Mouse (Mus musculus): ENCODE data around the gene Mxd3.

Mxd3 gene

GRCm38 (mm10) chr13:55329683-55330566 is at the start of gene Mxd3:
Gene Mxd3 (minus strand): TSS chr13:55329823.
- DNase-seq (ENCODE audit: extremely low read depth, insufficient read length, low spot score): peak; percentile 94

DNA sequence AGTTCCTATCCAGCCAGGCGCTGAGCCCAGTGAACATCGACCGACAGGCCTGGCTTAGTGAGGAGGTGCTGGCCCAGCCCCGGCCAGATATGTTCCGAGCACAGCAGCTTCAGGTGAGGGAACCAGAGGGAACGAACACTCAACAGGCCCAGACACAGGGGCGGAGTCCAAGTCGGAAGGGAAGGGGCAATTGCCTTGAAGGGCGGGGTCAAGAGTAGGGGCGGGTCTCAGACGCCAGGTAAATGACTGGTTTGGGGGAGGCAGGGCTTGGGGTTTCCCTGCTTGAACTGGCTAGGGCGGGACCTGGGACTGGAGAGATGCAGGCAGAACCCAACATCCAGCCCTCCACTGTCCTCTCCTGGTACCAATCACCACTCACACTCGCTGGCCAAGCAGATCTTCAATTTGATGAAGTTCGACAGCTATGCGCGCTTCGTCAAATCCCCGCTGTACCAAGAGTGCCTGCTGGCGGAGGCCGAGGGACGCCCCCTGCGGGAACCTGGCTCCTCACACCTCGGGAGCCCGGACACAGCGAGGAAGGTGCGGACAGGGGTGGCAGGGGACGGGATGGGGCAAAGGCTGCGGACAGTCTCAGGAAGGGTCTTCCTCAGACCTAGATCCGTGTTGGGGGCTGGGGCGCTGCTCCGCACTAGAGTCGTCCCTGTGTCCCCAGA is 49.4 kb upstream of the Mxd3 start:
- peak; percentile 10 for DNase-seq (ENCODE audit: extremely low read depth, insufficient read length, low spot score)

GRCm38 (mm10) chr13:55375877-55376276 is 46.3 kb upstream of the Mxd3 start:
- DNase-seq (ENCODE audit: extremely low read depth, insufficient read length, low spot score): no peak

GRCm38 (mm10) chr13:55374206-55374924 is 44.7 kb upstream of the Mxd3 start:
- no peak for DNase-seq (ENCODE audit: extremely low read depth, insufficient read length, low spot score)

DNA sequence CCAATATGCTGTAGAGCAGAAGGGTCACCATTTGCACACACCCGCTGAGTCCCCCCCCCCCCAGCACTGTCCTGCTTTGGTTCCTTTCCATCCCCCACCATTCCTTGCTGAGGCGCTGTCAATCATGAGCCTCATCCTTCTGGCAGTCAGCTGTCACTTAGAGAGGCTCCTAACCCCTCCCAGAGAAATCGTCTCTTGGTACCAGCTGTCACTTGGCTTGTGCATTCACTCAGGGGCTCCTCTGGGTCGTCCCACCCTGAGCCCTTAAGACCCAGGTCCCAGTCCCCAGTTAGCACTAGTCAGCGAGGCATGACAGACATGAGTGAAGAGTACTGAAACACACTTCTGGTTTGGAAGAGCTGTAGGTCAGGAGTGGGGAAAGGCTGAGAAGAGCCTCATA is 42.1 kb upstream of the Mxd3 start:
- no peak for DNase-seq (ENCODE audit: extremely low read depth, insufficient read length, low spot score)

DNA sequence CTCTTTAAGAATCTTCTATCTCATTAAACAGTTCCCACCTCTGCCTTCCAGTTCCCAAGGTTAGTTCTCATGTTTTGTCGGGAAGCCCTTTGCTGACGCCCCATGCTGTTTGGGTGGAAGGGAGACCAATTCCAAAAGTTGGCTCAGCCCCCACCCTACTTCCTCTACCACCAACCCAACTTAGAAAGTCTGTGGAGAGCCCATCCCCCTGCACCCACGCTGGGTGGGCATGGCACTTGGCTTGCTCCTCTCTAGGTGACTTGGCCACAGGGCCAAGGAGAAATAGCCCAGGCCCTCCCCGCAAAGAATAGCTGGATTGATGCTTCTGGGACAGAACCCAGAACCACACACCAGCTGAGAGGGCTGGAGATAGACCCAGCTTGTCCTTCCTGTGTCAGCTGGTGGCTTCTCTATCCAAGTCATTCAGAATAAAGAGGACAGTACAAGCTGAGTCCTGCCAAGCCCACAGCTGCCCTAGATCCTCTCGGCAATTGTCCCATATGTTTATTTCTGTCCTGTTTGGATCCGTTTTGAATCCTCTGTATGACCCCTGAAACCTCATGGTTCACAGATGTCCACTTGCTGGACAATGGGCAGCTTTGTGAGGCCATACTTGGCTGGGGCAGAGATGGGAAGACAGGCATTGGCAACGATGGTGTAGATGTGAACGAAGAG is 41.5 kb upstream of the Mxd3 start:
- DNase-seq (ENCODE audit: extremely low read depth, insufficient read length, low spot score): no peak

- no peak for DNase-seq (ENCODE audit: extremely low read depth, insufficient read length, low spot score)
Measured at GRCm38 (mm10) chr13:55370234-55370633, 40.6 kb upstream of the Mxd3 start.

GRCm38 (mm10) chr13:55369531-55370114 is 40.0 kb upstream of the Mxd3 start, which contains the start of gene Rgs14:
Gene Rgs14 (plus strand): TSS chr13:55369732.
- peak; percentile 56 for DNase-seq (ENCODE audit: extremely low read depth, insufficient read length, low spot score)

DNA sequence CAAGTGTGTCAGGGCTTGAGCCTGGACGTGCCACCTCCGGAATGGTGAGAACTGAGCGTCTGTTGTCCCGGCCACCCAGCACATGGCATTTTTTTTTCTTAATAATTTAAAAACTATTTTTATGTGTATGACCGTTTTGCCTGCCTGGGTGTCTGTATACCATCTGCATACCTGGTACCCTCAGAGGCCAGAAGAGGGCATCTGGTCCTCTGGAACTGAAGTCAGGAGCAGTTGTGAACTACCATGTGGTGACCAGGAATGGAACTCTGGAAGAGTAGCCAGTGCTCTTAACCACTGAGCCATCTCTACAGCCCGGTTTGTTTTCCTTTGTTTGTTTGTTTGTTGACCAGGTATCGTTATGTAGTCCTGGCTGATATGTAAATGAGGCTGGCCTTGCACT is 38.8 kb upstream of the Mxd3 start:
- no peak for DNase-seq (ENCODE audit: extremely low read depth, insufficient read length, low spot score)

DNA sequence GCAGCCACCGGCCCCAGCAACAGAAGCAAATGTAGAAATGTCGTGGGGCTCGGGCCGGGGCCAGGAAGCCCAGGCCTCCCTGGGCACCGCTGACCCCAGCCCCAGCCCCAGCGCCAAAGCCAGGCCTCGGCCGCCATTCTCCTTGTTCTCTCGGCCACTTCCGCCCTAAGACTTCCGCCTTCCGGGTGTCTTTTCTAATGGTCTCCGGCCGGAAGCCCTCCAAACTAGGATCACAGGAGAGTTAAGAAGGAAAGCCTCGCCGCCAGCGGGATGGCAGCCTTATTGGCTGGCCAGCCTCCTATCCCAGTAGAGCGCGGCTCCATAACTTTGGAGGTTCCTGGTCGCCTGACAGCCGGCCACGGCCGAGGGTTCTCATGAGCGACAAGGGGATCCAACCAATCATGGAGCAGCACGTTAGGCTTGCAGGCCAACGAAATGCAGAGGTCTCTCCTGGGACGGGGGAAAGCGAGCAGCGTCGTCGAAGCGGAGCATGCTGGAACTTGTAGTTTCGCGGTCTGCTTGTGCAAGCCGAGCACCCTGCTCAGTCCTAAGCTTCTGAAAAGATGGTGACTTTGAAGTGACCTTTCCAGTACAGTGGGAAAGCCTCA is 32.9 kb upstream of the Mxd3 start, which contains the start of gene Lman2:
TSS of gene Lman2 (minus strand) at position 331 of the 608 bp plus-strand sequence.
- DNase-seq (ENCODE audit: extremely low read depth, insufficient read length, low spot score): peak; percentile 96

DNA sequence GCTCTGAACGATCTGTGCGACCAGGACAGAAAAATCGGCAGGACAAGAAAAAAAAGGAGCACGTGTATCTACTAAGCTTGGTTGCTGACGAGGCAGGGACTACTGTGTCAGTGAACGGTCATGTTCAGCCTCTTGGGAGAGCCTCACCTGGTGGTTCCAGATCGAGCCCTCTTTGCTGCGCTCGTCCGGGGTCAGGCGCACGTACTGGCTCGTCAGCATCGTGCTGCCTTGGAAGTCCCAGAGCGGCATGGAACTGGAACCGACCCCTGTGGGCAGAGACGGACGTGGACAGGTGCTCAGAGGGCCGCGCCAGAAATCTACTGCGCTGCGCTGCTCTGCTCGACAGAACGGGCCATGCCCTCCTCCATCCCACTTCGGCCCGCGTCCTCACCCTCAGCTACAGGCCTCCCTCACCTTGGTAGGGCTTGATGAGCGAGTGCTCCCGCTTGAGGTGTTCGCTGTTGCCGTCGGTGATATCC is 32.4 kb upstream of the Mxd3 start:
- DNase-seq (ENCODE audit: extremely low read depth, insufficient read length, low spot score): no peak

GRCm38 (mm10) chr13:55361145-55361544 is 31.5 kb upstream of the Mxd3 start:
- DNase-seq (ENCODE audit: extremely low read depth, insufficient read length, low spot score): no peak

GRCm38 (mm10) chr13:55346745-55347144 is 17.1 kb upstream of the Mxd3 start:
- DNase-seq (ENCODE audit: extremely low read depth, insufficient read length, low spot score): no peak

GRCm38 (mm10) chr13:55344286-55344685 is 14.7 kb upstream of the Mxd3 start:
- DNase-seq (ENCODE audit: extremely low read depth, insufficient read length, low spot score): no peak

- DNase-seq (ENCODE audit: extremely low read depth, insufficient read length, low spot score): no peak
Measured at GRCm38 (mm10) chr13:55342469-55342868, 12.8 kb upstream of the Mxd3 start.

GRCm38 (mm10) chr13:55339259-55339658 is 9.6 kb upstream of the Mxd3 start:
- DNase-seq (ENCODE audit: extremely low read depth, insufficient read length, low spot score): peak; percentile 35

- DNase-seq (ENCODE audit: extremely low read depth, insufficient read length, low spot score): no peak
Measured at GRCm38 (mm10) chr13:55338131-55339054, 8.8 kb upstream of the Mxd3 start.

DNA sequence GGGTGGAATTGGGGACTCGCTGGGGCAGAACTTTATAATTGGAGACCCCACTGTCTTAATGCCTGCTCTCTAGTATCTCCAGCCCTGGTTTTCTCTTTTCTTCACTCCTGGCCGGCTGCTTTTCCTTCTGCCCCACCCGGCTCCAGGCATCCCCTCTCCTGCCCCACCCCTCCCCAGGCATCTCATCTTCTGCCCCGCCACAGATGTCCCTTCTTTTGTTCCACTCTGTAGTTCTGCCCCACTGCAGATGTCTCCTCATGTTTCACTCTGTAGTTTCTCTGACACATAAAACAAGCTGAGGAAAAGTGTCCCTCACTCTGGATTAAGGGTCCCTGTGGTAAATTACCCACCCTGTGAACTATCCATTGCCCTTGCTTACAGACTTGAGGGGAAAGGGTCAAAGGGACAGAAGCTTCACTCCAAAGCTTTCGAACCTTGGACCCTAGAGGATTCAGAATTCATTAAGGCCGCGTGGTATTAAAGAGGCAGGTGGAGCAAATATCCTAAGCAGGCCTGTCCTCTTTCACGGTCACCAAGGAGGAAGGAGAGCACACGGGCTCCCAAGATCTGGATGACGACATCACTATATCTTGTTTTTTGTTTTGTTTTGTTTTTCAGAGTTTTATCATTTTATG is 7.8 kb upstream of the Mxd3 start:
- DNase-seq (ENCODE audit: extremely low read depth, insufficient read length, low spot score): no peak
